Mouse (Mus musculus): ENCODE measurements around the gene Erg. TPM values are rescaled to one million over a fixed set of nuclear protein-coding genes. Genes with fewer than 3 reads are reported as not detected.
A peak's percentile ranks its signal among the peaks of the same experiment; 100 is the strongest.

Erg gene
- polyA plus RNA-seq, 1 experiment from 2014 or later: 1.8 TPM

DNA sequence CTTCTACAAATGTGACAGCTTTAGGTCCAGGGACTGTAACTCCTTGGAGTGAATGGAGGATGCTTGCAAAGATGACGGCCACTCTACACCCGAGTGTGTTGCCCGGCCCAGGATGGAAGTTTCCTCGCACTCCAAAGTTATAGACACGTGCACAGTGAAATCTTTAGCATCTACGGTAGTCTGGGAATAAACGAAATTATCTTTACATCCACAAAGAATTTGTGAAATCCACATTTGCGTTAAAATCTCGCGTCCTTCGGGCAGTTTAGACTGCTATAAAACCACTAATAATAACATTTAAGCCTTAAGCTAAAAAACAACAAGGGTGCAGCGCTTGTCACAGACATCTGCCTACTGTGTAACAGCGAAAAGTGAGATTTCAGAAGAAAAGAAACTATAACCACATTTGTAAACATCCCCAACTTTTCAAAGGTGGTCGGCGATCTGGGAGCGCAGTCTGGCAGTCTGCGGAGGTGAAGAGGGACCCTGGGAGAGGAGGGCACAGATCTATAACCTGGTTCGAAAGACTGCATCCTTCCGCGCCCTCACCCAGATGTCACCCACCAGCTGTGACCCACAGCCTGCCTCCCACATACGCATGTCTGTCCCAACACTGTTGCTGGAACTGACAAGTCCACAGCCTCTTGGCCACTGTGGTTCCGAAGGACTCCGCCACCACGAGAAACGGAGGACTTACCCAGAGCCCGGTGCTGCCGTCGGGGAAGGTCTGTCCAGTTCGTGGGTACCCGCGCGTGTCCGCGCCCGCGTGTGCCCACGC, 1.5 kb downstream of the Erg start:
- Histone ChIP-seq H3K4me2 (peak overlapping the region; percentile 37), H3K4me3 (replicated peaks) (peak overlapping the region; percentile 17), H3K9me3 (replicated peaks) (no peaks in the 10 kb centered on the region), H3K36me3 (replicated peaks) (no peaks in the 10 kb centered on the region), H3K4me1 (replicated peaks) (peaks cover 4% of the 10 kb centered on the region; the same call in 1 of the 2 replicates), H3K27ac (replicated peaks) (no peak overlapping the region), H3K9ac (no peak overlapping the region), H3K27me3 (peaks cover 63% of the 10 kb centered on the region)
- WGBS (ENCODE audit: insufficient replicate concordance): 15% methylated on average over 37 of the region's 37 CpGs
- no peak for ATAC-seq (ENCODE audit: insufficient read depth)

DNA sequence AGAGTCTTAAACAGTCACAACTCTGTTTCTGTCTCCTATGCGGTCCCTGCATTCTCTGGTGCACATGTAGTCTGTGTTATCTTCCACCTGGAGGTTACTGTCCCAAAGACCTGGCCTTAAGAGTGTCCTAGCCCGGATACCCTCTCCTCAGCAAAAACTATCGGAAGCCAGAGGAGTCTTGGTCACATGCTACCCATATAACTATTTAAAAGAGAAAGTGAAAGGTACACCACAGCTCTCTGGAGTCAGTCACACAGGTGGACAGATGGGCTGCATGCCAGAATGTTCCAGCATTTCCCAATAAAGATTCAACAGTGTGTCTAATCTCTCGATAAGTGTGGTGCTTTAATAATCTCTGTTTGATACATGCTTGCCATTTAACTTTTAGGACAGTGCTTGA, 7.1 kb downstream of the Erg start:
- ATAC-seq (ENCODE audit: insufficient read depth): no peak
- Histone ChIP-seq H3K4me2 (no peak overlapping the region), H3K27me3 (peaks cover 16% of the 10 kb centered on the region), H3K9me3 (replicated peaks) (no peaks in the 10 kb centered on the region), H3K27ac (replicated peaks) (no peak overlapping the region), H3K9ac (no peak overlapping the region), H3K4me3 (replicated peaks) (no peak overlapping the region), H3K4me1 (replicated peaks) (no peaks in the 10 kb centered on the region), H3K36me3 (replicated peaks) (no peaks in the 10 kb centered on the region)
- WGBS (ENCODE audit: insufficient replicate concordance): 73% methylated on average over 4 of the region's 4 CpGs

DNA sequence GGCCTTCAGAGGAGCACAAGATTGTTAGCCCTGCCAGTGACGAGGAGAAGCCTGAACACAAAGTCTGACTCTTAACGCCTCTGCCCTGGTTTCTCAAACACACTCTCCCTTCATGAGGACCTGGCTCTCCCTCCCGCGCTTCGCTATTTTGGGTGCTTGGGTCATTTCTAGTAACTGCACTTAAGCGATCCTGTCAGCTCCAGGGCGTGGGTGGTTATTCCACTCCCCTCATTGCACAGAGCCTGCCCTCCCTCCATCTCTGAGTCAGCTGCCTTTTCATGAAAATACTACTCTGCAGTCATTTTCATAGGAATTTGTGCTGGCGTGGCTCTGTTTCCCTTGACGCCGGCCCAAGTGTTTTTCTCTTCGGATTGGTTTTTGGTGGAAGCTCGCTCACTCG, 13.2 kb downstream of the Erg start:
- Histone ChIP-seq H3K27me3 (no peaks in the 10 kb centered on the region), H3K9ac (no peak overlapping the region), H3K9me3 (replicated peaks) (no peaks in the 10 kb centered on the region), H3K36me3 (replicated peaks) (no peaks in the 10 kb centered on the region), H3K4me3 (replicated peaks) (no peak overlapping the region), H3K4me1 (replicated peaks) (no peaks in the 10 kb centered on the region), H3K4me2 (no peak overlapping the region), H3K27ac (replicated peaks) (no peak overlapping the region)
- WGBS (ENCODE audit: insufficient replicate concordance): 73% methylated on average over 13 of the region's 13 CpGs
- no peak for ATAC-seq (ENCODE audit: insufficient read depth)

DNA sequence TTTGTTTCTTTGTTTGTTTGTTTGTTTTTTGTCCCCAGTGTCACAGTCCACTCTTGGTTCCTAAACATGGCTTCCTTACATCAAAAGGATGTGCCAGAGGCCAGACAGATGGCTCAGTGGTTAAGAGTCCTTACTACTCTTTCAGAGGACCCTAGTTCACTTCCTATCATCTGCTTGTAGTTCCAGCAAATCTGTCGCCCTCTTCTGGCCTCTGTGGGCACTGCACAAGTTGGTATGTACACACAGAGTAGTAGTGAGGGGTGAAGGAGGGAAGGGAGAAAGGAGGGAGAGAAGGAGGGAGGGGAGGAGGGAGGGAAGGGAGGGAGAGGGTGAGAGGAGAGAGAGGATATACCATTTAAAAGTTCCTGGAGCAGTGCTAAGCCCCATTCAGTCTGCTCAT, 15.8 kb downstream of the Erg start:
- no peak overlapping the region for H3K4me2 ChIP-seq
- ATAC-seq (ENCODE audit: insufficient read depth): no peak
- H3K4me3 ChIP-seq (replicated peaks): no peak overlapping the region
- 6% methylated on average over 1 of the region's 1 CpGs for WGBS (ENCODE audit: insufficient replicate concordance)
- no peaks in the 10 kb centered on the region for H3K4me1 ChIP-seq (replicated peaks)
- no peak overlapping the region for H3K9ac ChIP-seq
- no peaks in the 10 kb centered on the region for H3K9me3 ChIP-seq (replicated peaks)
- H3K27me3 ChIP-seq: no peaks in the 10 kb centered on the region
- H3K36me3 ChIP-seq (replicated peaks): no peaks in the 10 kb centered on the region
- H3K27ac ChIP-seq (replicated peaks): no peak overlapping the region

DNA sequence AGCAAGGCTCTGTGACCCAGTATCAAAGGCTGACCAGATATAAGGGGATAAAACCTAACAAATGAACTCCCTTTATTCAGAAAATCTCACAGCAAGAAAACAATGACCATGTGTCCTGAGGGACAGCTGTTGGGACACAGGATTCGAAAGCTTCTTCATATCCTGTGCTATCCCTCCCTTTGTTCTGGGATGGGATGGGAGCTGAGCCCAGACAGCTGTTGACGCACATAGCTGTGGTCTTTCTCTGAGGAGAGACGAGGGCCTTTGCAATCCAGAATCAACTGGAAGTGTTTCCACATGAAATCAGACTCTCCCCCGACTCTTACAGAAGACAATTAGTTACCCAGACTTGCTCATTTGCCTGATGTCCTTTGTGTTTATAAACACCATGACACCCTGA, 29.6 kb downstream of the Erg start:
- no peak overlapping the region for H3K9ac ChIP-seq
- no peaks in the 10 kb centered on the region for H3K27me3 ChIP-seq
- WGBS (ENCODE audit: insufficient replicate concordance): 53% methylated on average over 4 of the region's 4 CpGs
- H3K4me3 ChIP-seq (replicated peaks): no peak overlapping the region
- H3K36me3 ChIP-seq (replicated peaks): no peaks in the 10 kb centered on the region
- ATAC-seq (ENCODE audit: insufficient read depth): no peak
- no peak overlapping the region for H3K27ac ChIP-seq (replicated peaks)
- H3K4me1 ChIP-seq (replicated peaks): no peaks in the 10 kb centered on the region
- H3K4me2 ChIP-seq: no peak overlapping the region
- H3K9me3 ChIP-seq (replicated peaks): no peaks in the 10 kb centered on the region

DNA sequence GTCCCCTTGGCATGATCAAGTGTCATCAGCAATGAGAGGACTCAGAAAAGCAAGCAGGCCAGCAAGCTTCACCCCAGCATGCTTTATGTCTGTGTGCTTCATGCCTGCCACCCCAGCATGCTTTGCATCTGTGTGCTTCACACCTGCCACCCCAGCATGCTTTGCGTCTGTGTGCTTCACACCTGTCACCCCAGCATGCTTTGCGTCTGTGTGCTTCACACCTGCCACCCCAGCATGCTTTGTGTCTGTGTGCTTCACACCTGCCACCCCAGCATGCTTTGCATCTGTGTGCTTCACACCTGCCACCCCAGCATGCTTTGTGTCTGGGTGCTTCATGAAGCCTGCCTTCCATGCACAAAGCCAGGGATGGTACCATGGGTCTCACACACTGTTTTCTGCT, 33.3 kb downstream of the Erg start:
- no peaks in the 10 kb centered on the region for H3K9me3 ChIP-seq (replicated peaks)
- H3K4me1 ChIP-seq (replicated peaks): no peaks in the 10 kb centered on the region
- WGBS (ENCODE audit: insufficient replicate concordance): 73% methylated on average over 2 of the region's 2 CpGs
- ATAC-seq (ENCODE audit: insufficient read depth): no peak
- no peak overlapping the region for H3K4me2 ChIP-seq
- no peaks in the 10 kb centered on the region for H3K36me3 ChIP-seq (replicated peaks)
- no peak overlapping the region for H3K27ac ChIP-seq (replicated peaks)
- no peak overlapping the region for H3K4me3 ChIP-seq (replicated peaks)
- H3K9ac ChIP-seq: no peak overlapping the region
- H3K27me3 ChIP-seq: no peaks in the 10 kb centered on the region

DNA sequence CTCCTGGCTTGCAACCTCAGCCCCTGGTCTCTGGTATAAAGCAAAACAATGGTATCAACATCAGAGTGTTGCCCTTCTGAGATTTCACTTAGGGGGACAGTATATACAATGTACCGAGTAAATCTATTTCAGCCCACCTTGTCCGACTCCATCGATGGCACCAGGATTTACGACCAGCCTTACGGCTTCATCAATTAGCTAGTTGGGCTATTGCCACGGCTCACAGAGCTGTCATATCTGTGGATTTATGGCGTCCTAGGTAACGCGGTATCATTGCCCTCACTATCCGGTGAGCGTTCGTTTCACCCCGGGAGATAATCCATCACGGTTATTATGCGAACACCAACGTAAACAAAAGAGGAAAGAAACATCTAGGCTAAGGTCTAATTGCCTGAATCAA, 33.9 kb downstream of the Erg start:
- no peaks in the 10 kb centered on the region for H3K36me3 ChIP-seq (replicated peaks)
- ATAC-seq (ENCODE audit: insufficient read depth): no peak
- WGBS (ENCODE audit: insufficient replicate concordance): 71% methylated on average over 16 of the region's 16 CpGs

DNA sequence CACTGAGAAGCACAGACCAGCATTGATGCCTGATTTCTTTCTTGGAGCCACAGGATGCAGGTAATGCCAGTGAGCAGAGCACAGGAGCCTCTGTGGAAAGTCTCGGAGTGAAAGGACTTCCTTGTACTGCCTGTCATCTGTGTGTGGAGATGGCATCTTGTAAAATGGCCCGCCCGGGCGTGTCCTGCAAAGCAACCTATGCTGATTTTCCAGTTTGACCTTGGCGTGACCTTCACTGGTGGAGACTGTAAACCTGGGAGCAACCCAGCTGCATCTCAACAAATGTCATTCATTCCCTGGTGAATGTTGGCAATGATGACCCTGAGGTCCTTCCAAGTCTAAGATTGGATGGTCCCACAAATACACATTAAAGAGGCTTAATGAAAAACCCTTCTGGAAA, 35.9 kb downstream of the Erg start:
- no peak overlapping the region for H3K9ac ChIP-seq
- no peaks in the 10 kb centered on the region for H3K27me3 ChIP-seq
- H3K27ac ChIP-seq (replicated peaks): no peak overlapping the region
- no peaks in the 10 kb centered on the region for H3K4me1 ChIP-seq (replicated peaks)
- no peak overlapping the region for H3K4me2 ChIP-seq
- no peak overlapping the region for H3K4me3 ChIP-seq (replicated peaks)
- 69% methylated on average over 5 of the region's 5 CpGs for WGBS (ENCODE audit: insufficient replicate concordance)
- no peak for ATAC-seq (ENCODE audit: insufficient read depth)
- no peaks in the 10 kb centered on the region for H3K36me3 ChIP-seq (replicated peaks)
- no peaks in the 10 kb centered on the region for H3K9me3 ChIP-seq (replicated peaks)

More for the DNA sequence above, 33.9 kb downstream of the Erg start:
- no peaks in the 10 kb centered on the region for H3K9me3 ChIP-seq (replicated peaks)
- H3K4me3 ChIP-seq (replicated peaks): no peak overlapping the region
- no peak overlapping the region for H3K9ac ChIP-seq
- H3K27ac ChIP-seq (replicated peaks): no peak overlapping the region
- no peak overlapping the region for H3K4me2 ChIP-seq
- no peaks in the 10 kb centered on the region for H3K27me3 ChIP-seq
- H3K4me1 ChIP-seq (replicated peaks): no peaks in the 10 kb centered on the region

DNA sequence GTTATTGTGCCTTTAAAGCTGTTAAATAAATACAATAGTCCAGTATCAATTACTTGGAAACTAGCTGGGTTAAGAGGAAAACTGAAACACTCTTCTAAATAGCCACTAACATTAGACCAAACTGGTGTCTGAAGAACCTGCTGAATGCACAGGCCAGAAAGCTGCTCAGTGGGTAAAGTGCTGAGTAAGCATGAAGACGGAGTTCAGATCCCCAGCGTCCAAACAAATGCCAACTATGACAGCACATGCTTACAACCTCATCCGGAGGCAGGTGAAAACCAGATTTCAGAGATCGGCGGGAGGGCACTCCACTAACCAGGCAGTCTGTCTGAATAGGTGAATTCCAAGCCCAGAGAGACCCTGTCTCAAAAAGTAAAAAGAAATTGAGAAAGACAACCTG, 41.6 kb downstream of the Erg start:
- no peak overlapping the region for H3K4me2 ChIP-seq
- H3K27me3 ChIP-seq: no peaks in the 10 kb centered on the region
- no peak overlapping the region for H3K9ac ChIP-seq
- no peaks in the 10 kb centered on the region for H3K9me3 ChIP-seq (replicated peaks)
- no peak overlapping the region for H3K4me3 ChIP-seq (replicated peaks)
- no peak for ATAC-seq (ENCODE audit: insufficient read depth)
- H3K36me3 ChIP-seq (replicated peaks): no peaks in the 10 kb centered on the region
- H3K27ac ChIP-seq (replicated peaks): no peak overlapping the region
- H3K4me1 ChIP-seq (replicated peaks): no peaks in the 10 kb centered on the region
- 74% methylated on average over 5 of the region's 5 CpGs for WGBS (ENCODE audit: insufficient replicate concordance)

DNA sequence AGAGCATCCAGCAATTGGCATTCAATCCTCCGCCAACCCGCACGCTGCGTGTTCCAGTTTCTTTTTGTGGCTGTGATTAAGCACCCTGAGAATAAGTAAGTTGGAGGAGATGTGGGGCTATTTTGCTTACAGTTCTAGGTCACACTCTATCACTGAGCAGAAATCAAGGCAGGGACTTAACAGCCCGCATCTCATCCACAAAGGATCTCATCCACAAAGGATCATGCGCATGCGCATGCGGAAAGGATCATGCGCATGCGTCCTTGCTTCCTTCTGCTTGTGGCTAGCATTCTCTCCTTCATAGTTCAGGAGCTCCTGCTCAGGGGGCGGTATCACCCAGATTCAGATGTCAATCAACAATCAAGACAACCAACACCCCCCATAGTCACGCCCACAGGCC, 42.9 kb downstream of the Erg start:
- WGBS (ENCODE audit: insufficient replicate concordance): 82% methylated on average over 12 of the region's 12 CpGs
- no peaks in the 10 kb centered on the region for H3K4me1 ChIP-seq (replicated peaks)
- H3K36me3 ChIP-seq (replicated peaks): no peaks in the 10 kb centered on the region
- no peaks in the 10 kb centered on the region for H3K27me3 ChIP-seq
- H3K4me2 ChIP-seq: no peak overlapping the region
- H3K9me3 ChIP-seq (replicated peaks): no peaks in the 10 kb centered on the region
- H3K27ac ChIP-seq (replicated peaks): no peak overlapping the region
- ATAC-seq (ENCODE audit: insufficient read depth): no peak
- H3K4me3 ChIP-seq (replicated peaks): no peak overlapping the region
- H3K9ac ChIP-seq: no peak overlapping the region

DNA sequence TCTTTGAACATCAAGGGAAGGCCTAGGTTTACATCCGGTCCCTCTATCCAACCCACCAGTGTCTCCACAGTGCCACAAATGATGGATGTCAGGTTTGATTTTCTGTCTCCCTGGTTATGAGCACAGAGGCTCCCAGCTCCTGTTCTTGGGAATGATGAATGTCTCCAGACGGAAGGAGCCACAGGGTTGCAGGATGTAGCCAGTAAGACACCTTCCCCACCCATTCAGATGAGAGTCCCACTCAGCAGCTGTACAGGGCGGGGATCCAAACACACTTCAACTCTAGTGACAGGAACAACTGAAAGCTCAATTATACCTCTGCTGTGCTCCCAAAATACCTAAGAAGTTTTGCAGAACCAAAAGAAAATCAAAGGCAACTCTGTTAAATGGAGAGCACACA, 51.2 kb downstream of the Erg start:
- Histone ChIP-seq H3K4me3 (replicated peaks) (no peak overlapping the region), H3K4me2 (no peak overlapping the region), H3K27ac (replicated peaks) (no peak overlapping the region), H3K9me3 (replicated peaks) (no peaks in the 10 kb centered on the region), H3K9ac (no peak overlapping the region), H3K4me1 (replicated peaks) (no peaks in the 10 kb centered on the region), H3K36me3 (replicated peaks) (no peaks in the 10 kb centered on the region), H3K27me3 (no peaks in the 10 kb centered on the region)
- ATAC-seq (ENCODE audit: insufficient read depth): no peak
- 62% methylated on average over 3 of the region's 3 CpGs for WGBS (ENCODE audit: insufficient replicate concordance)
